Mouse (Mus musculus) midbrain, embryonic 13.5 days (tissue): ENCODE data around the gene Fkbp8. TPM values are rescaled to one million over a fixed set of nuclear protein-coding genes. Genes with fewer than 3 reads are reported as not detected.
"Not testable (repeated sequence)": the region's sequence is repeated elsewhere in the genome, so short reads cannot be mapped to it uniquely, and the experiment has no call there.

Experiments
- ATAC-seq: fragments of 200-750 bp; cut with Nextera tagmentation; 2 replicates; pipeline ENCODE4 v1.8.0; 2017; ENCODE audit warnings: mild to moderate bottlenecking, moderate TSS enrichment, moderate library complexity
- H3K27ac ChIP-seq: fragments of 300-500 bp; sonication (generic); 2 replicates; pipeline ENCODE4 v1.5.1; 2015; ENCODE audit warnings: inconsistent platforms, mild to moderate bottlenecking, moderate library complexity
- H3K27me3 ChIP-seq: fragments of 300-500 bp; sonication (generic); 2 replicates; pipeline ENCODE4 v1.6.1; 2015; ENCODE audit warnings: mild to moderate bottlenecking, inconsistent platforms
- H3K36me3 ChIP-seq: fragments of 300-500 bp; sonication (generic); 2 replicates; pipeline ENCODE4 v1.6.1; 2015; ENCODE audit warnings: mild to moderate bottlenecking, inconsistent platforms
- H3K4me1 ChIP-seq: fragments of 300-500 bp; sonication (generic); replicated peaks from 2 replicates; pipeline ENCODE4 v1.6.1; 2015; ENCODE audit warnings: inconsistent platforms
- H3K4me2 ChIP-seq: fragments of 300-500 bp; sonication (generic); replicated peaks from 2 replicates; pipeline ENCODE4 v1.6.1; 2015; ENCODE audit warnings: moderate library complexity, mild to moderate bottlenecking, inconsistent platforms
- H3K4me3 ChIP-seq: fragments of 300-500 bp; sonication (generic); replicated peaks from 2 replicates; pipeline ENCODE4 v1.5.1; 2015; ENCODE audit warnings: mild to moderate bottlenecking, inconsistent platforms
- H3K9ac ChIP-seq: fragments of 300-500 bp; sonication (generic); replicated peaks from 2 replicates; pipeline ENCODE4 v1.6.1; 2015; ENCODE audit warnings: mild to moderate bottlenecking, inconsistent platforms
- H3K9me3 ChIP-seq: fragments of 300-500 bp; sonication (generic); 2 replicates; pipeline ENCODE4 v1.6.1; 2016; ENCODE audit warnings: mild to moderate bottlenecking, inconsistent platforms
- WGBS: fragments of 180-500 bp; shearing (Covaris S2); methylation state at CpG from one replicate; pipeline ENCODE4 v1.1.7; 2015; 5-methylcytosine and 5-hydroxymethylcytosine counted together
- polyA plus RNA-seq: library from polyadenylated mRNA; unstranded; fragments of >200 nt; fragmentation: Nextera tagmentation; extraction: Ambion mirVana; gene quantifications from 2 replicates; pipeline ENCODE4 v1.2.1, GENCODE M21; 2015

Gene Fkbp8
- polyA plus RNA-seq, 1 experiment from 2014 or later, result 392 TPM

DNA sequence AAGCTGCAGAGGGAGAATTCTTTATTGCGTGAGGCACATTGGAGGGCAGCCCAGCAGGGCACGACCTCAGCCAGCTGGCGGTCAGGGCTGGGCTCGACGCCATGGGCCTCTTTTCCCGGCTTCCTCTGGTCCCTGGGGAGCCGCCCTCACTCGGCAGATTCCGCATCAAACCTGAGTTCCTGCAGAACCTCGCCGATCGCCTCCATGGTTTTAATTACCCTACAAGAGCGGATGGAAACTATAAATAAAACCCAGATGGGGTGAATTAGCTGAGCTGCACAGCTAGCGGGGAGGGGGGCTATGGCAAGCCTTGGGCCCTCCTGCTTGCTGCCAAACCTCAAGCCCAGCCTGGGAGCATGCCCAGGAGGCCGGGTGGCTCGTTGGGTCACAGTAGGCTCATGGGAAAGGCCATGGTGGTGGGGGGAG, 23.2 kb upstream of the Fkbp8 start:
- peaks cover 32% of the 10 kb centered on the region for H3K36me3 ChIP-seq
- H3K4me2 ChIP-seq, result no peak overlapping the region
- H3K9me3 ChIP-seq, result no peaks in the 10 kb centered on the region
- H3K4me1 ChIP-seq, result peaks cover 48% of the 10 kb centered on the region
- no peak overlapping the region for H3K4me3 ChIP-seq
- H3K27ac ChIP-seq, result no peak overlapping the region
- H3K9ac ChIP-seq, result no peak overlapping the region
- WGBS, result 66% methylated on average over 16 of the region's 16 CpGs
- no peak for ATAC-seq
- peaks cover 51% of the 10 kb centered on the region for H3K27me3 ChIP-seq

DNA sequence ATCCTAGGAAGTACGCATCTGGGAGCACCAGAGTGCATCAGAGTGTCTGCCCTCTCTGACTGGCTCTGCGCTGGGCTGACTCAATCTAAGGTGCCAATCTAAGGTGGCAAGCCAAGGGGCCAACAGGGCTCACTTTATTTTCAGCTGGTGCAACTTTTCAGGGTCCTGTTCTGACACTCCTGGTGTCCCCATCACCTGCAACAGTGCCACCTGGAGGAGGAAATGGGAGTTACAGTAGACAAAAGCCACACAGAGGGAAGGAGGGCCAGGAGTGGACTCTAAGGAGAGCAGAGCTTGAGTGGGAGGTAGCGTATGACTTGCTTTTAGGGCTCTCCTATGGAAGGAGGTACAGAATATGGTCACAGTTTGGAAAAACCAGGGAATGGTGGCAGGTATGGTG, 22.7 kb upstream of the Fkbp8 start:
- no peak overlapping the region for H3K4me3 ChIP-seq
- H3K4me2 ChIP-seq, result peak overlapping the region; percentile 64; the same call in 1 of the 2 replicates
- H3K9me3 ChIP-seq, result no peaks in the 10 kb centered on the region
- 77% methylated on average over 3 of the region's 3 CpGs for WGBS
- no peak overlapping the region for H3K9ac ChIP-seq
- peaks cover 46% of the 10 kb centered on the region for H3K27me3 ChIP-seq
- no peak overlapping the region for H3K27ac ChIP-seq
- ATAC-seq, result no peak
- H3K36me3 ChIP-seq, result peaks cover 32% of the 10 kb centered on the region
- H3K4me1 ChIP-seq, result peaks cover 51% of the 10 kb centered on the region

DNA sequence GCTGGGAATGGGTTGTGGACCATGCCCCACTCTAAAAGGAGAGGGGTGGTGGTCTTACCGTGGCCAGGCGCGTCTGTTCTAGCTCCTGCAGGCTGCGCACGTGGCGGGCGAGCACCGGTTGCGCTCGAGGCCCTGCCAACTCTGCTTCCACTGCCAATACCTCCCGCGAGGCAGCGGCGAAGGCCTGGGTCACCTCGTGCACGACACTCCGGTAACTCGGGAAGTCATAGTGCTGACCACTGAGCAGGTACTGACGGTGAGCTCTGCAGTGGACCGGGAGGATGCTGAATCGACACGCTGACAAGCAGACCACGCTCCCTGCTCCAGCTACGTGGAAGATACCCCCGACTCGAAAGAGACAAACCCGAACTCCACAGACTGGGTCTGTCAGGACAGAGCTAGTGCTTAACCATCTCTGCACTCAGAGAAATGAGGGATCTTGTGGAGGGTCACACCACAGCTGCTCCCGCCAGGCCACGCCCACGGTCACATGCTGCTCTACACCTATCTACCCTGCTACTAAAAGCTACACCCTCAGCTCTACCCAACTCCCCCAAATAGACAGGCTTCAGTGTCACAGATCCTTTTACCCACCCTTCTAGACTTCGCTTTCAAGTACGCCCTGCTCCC, 21.7 kb upstream of the Fkbp8 start:
- peak overlapping the region; percentile 89 for H3K27ac ChIP-seq
- peak overlapping the region; percentile 55 for H3K4me3 ChIP-seq
- peaks cover 50% of the 10 kb centered on the region for H3K4me1 ChIP-seq
- no peak for ATAC-seq
- 41% methylated on average over 32 of the region's 32 CpGs for WGBS
- peak overlapping the region; percentile 64 for H3K4me2 ChIP-seq
- H3K27me3 ChIP-seq, result peaks cover 36% of the 10 kb centered on the region
- peaks cover 32% of the 10 kb centered on the region for H3K36me3 ChIP-seq
- H3K9ac ChIP-seq, result peak overlapping the region; percentile 78
- no peaks in the 10 kb centered on the region for H3K9me3 ChIP-seq

DNA sequence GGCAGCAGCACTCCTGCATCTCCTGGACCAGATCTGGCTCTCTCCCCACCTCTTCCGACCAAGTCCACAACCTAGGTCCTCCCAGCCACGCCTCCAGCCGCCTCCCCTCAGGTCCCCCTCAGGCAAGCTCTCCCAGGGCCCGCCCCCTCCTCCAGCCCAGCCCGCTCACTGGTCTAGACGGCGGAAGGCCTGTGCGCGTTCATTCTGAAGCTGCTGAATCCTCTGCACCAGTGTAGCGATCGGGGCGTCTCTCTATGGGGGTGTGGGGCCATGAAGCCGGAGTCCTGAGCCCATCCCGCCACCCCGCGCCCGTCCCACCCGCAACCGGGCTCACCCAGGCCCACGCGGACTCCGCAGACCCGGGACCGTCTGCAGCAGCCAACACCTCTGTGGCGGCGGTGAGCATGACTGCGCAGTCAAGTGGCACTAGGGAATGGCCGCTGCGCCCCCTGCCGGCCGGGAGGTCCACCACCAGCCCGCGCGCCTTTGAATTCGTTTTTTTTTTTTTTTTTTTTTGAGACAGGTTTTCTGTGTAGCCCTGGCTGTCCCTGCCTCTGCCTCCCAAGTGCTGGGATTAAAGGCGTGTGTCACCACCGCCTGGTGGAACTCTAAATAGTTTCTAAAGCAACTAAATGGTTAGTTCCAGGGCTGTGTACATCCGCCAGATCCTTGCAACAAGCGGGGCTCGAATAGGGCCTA, 21.0 kb upstream of the Fkbp8 start, which contains the start of gene Rex1bd:
Gene Rex1bd, minus strand, starts transcription at position 425 of the 699 bp plus-strand sequence.
- Histone ChIP-seq H3K9ac (peak within 1 kb of the TSS; percentile 78), H3K27ac (peak within 1 kb of the TSS; percentile 89), H3K9me3 (no peaks in the 10 kb centered on the region), H3K4me2 (peak within 1 kb of the TSS; percentile 64), H3K4me1 (peaks cover 52% of the 10 kb centered on the region), H3K4me3 (peak within 1 kb of the TSS; percentile 55), H3K27me3 (peaks cover 30% of the 10 kb centered on the region), H3K36me3 (peaks cover 32% of the 10 kb centered on the region)
- WGBS, result 2% methylated on average over 40 of the region's 40 CpGs
- peak; percentile 85 for ATAC-seq

DNA sequence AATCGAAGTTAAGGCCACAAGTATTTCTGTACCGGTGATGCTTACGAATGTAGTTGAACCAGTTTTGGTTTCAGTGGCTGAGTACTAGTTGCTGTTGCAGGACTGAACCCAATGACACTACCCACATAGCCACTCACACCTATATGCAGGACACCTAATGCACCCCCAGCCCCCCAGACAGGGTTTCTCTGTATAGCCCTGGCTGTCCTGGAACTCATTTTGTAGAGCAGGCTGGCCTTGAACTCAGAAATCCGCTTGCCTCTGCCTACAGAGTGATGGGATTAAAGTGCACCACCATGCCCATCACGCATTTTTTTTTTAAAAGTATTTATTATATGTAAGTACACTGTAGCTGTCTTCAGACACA, 20.5 kb upstream of the Fkbp8 start:
- H3K9ac ChIP-seq, result no peak overlapping the region
- H3K27me3 ChIP-seq, result peaks cover 24% of the 10 kb centered on the region
- no peaks in the 10 kb centered on the region for H3K9me3 ChIP-seq
- H3K4me2 ChIP-seq, result peak overlapping the region; percentile 64; the same call in 1 of the 2 replicates
- no peak for ATAC-seq
- peak overlapping the region; percentile 55; the same call in 1 of the 2 replicates for H3K4me3 ChIP-seq
- peaks cover 32% of the 10 kb centered on the region for H3K36me3 ChIP-seq
- WGBS, result 63% methylated on average over 5 of the region's 5 CpGs
- H3K4me1 ChIP-seq, result peaks cover 56% of the 10 kb centered on the region
- peak overlapping the region; percentile 89; the same call in 1 of the 2 replicates for H3K27ac ChIP-seq

DNA sequence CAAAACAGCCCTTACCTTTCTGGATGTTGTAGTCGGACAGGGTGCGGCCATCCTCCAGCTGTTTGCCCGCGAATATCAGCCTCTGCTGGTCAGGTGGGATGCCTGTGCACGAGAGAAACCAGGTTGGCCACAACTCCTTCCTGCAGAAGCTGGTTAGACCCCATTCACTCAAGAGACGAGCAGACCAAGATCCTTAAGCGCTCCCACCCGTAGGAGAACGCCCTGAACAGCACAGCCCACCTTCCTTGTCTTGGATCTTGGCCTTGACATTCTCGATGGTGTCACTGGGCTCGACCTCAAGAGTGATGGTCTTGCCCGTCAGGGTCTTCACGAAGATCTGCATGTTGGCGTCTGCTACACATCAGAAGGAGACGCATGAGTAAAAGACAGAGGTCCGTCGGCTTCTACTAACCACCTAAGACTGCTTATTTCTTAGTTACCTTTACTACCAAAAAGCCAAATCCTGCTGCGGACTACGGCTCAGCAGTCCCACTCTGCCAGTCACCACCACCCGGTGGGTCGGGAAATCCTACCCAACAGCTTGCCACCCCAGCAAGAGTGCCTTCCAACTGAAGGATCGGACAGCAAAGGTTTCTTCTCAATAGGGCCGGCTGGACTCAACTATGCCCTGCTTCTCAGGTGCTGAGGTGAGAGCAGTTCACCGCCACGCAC, 18.1 kb upstream of the Fkbp8 start:
- Histone ChIP-seq H3K9me3 (no peaks in the 10 kb centered on the region), H3K4me3 (peak overlapping the region; percentile 97), H3K27ac (peak overlapping the region; percentile 96), H3K36me3 (peaks cover 43% of the 10 kb centered on the region), H3K4me1 (peaks cover 45% of the 10 kb centered on the region), H3K4me2 (peak overlapping the region; percentile 86), H3K9ac (peak overlapping the region; percentile 99), H3K27me3 (0 out of 2 replicates have a peak, but pooled peaks cover under 1% of the 10 kb centered on the region)
- WGBS, result 16% methylated on average over 25 of the region's 25 CpGs
- no peak for ATAC-seq

DNA sequence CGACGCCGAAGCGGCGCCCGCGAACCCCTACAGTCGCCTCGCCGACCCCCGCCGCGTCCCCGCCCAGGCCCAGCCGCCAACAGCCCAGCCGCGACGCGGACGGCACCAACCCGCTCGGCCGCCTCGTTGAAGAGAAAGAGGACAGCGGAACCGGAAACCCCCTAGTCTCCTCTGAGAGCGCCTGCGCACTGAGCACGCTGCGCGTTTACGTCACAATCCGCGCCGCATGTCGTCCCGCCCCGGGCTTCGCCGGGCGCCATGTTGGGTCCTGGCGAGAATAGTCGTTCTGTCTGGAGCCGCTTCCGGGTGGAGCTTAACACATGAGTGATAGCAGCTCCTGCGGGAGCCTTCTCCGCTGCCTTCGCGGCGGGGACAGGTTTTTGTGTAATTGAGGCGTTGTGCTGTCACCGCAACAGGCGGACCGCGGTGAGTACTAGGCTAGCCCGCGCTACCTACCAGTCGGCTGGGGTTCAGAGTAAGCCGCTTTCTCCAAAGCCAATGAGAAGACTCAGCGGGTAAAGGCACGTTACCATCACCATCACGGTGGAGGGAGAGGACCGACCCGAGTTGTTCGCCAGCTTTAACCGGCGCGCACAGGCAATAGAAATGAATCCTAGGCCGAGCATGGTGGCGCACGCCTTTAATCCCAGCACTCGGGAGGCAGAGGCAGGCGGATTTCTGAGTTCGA, 17.2 kb upstream of the Fkbp8 start, which contains the start of gene Uba52:
Gene Uba52, minus strand, starts transcription at position 574 of the 688 bp plus-strand sequence.
- ATAC-seq, result peak; percentile 81

DNA sequence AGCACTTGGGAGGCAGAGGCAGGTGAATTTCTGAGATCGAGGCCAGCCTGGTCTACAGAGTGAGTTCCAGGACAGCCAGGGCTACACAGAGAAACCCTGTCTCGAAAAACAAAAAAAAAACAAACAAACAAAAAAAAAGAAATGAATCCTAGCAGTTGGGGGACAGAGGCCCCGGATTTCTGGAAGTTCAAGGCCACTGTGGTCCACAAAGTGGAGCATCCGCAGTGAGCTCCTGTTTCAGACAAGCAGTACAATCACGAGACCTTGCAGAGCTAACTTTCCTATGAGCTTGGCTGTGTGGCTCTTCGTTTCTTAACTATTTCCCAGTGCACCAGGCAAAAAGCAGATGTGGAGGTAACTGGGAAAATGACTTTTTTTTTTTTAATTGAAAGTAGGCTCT, 16.4 kb upstream of the Fkbp8 start:
- peak overlapping the region; percentile 96; the same call in 1 of the 2 replicates for H3K27ac ChIP-seq
- peak overlapping the region; percentile 99; the same call in 1 of the 2 replicates for H3K9ac ChIP-seq
- H3K9me3 ChIP-seq, H3K27me3 ChIP-seq, ATAC-seq: not testable (repeated sequence)
- WGBS, result 91% methylated on average over 6 of the region's 6 CpGs
- peak overlapping the region; percentile 97 for H3K4me3 ChIP-seq
- H3K4me2 ChIP-seq, result peak overlapping the region; percentile 86
- H3K36me3 ChIP-seq, result peaks cover 50% of the 10 kb centered on the region
- peaks cover 28% of the 10 kb centered on the region for H3K4me1 ChIP-seq

More for the DNA sequence above, 17.2 kb upstream of the Fkbp8 start, which contains the start of gene Uba52:
- H3K27me3 ChIP-seq, result no peaks in the 10 kb centered on the region
- H3K27ac ChIP-seq, result peak within 1 kb of the TSS; percentile 96
- WGBS, result 2% methylated on average over 74 of the region's 74 CpGs
- H3K36me3 ChIP-seq, result peaks cover 43% of the 10 kb centered on the region
- peaks cover 36% of the 10 kb centered on the region for H3K4me1 ChIP-seq
- peak within 1 kb of the TSS; percentile 99 for H3K9ac ChIP-seq
- H3K4me2 ChIP-seq, result peak within 1 kb of the TSS; percentile 86
- H3K9me3 ChIP-seq, result no peaks in the 10 kb centered on the region
- peak within 1 kb of the TSS; percentile 97 for H3K4me3 ChIP-seq

DNA sequence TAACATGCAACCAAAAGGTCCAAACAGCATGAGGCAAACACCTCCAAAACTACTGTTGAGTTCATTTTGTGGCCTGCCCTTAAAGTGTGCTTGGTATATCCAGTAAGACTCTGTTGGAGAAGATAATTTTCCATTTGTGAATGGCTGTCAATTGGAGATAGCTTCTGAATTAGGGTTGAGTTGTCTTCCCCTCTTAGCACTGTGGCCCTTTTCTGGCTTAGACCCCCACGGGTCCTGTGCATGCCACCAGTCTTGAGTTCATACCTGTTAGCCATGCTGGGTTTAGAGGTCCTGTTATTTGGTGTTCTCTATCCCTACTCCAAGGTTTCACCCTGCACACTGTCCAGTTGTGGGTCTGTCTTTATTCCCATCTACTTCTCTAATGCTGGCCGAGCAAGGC, 15.8 kb upstream of the Fkbp8 start:
- Histone ChIP-seq H3K27me3 (no peaks in the 10 kb centered on the region), H3K27ac (no peak overlapping the region), H3K36me3 (peaks cover 56% of the 10 kb centered on the region), H3K4me1 (peaks cover 28% of the 10 kb centered on the region), H3K9me3 (no peaks in the 10 kb centered on the region), H3K4me3 (no peak overlapping the region), H3K9ac (no peak overlapping the region), H3K4me2 (0 out of 2 replicates have a peak overlapping the region, but pooled peaks have one; percentile 86)
- 95% methylated on average over 2 of the region's 2 CpGs for WGBS
- ATAC-seq, result no peak

DNA sequence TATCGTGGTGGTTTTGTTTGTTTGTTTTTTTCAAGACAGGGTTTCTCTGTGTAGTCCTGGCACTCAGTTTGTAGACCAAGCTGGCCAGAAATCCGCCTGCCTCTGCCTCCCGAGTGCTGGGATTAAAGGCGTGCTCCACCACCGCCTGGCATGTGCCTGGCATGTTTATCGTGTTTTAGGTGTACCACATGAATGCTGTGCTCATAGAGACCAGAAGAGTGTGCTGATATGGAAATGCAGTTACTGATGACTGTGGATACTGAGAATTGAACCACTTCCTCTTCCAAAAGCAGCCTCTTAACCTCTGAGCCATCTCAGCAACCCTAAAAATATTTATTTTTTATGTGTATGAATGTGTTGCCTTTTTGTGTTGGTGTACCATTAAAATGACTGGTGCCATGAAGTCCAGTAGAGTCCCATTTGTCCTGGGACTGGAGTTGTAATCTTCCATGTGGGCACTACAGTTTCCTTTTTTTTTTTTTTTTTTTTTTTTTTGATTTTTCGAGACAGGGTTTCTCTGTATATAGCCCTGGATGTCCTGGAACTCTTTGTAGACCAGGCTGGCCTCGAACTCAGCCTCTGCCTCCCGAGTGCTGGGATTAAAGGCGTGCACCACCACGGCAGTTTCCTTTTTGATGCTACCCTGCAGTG, 15.1 kb upstream of the Fkbp8 start:
- Histone ChIP-seq H3K36me3 (peaks cover 53% of the 10 kb centered on the region), H3K27me3 (no peaks in the 10 kb centered on the region), H3K27ac (no peak overlapping the region), H3K4me1 (peaks cover 28% of the 10 kb centered on the region), H3K4me3 (no peak overlapping the region), H3K4me2 (no peak overlapping the region), H3K9me3 (no peaks in the 10 kb centered on the region), H3K9ac (no peak overlapping the region)
- ATAC-seq, result no peak
- WGBS, result 92% methylated on average over 11 of the region's 11 CpGs

DNA sequence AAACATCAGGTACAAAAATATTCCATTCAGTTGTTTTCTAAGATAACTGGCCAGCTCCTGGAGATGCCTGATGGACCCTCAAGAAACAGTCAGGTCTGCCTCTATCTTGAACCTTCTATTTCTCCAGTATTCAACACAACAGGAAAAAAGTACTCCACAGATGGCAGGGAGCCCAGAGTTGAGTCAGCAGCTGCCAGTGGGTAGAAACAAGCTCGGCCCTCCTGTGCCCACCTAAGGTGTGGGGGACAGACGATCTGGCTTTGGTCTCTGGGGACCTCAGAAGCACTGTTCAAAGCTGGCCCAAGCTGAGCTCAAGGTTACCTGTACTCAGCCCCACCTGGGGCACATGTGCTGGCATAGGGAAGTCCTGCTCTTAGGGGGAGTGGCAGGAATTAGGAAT, 14.1 kb upstream of the Fkbp8 start:
- Histone ChIP-seq H3K4me3 (no peak overlapping the region), H3K9ac (no peak overlapping the region), H3K27ac (no peak overlapping the region), H3K9me3 (no peaks in the 10 kb centered on the region), H3K4me2 (no peak overlapping the region), H3K27me3 (no peaks in the 10 kb centered on the region), H3K36me3 (peaks cover 54% of the 10 kb centered on the region), H3K4me1 (peaks cover 26% of the 10 kb centered on the region)
- no peak for ATAC-seq
- 82% methylated on average over 2 of the region's 2 CpGs for WGBS
